Mouse (Mus musculus) lung, adult 2 months (tissue): ENCODE data around the gene Tbc1d15. TPM values are rescaled to one million over a fixed set of nuclear protein-coding genes. Genes with fewer than 3 reads are reported as not detected.
A peak's percentile ranks its signal among the peaks of the same experiment; 100 is the strongest.

Experiments
- DNase-seq: peaks from one replicate; pipeline ENCODE4 v3.0.0; 2022
- H3K4me1 ChIP-seq: fragments of 200-500 bp; 2 replicates; pipeline ENCODE4 v1.6.1; 2011; ENCODE audit warnings: low read length; ENCODE audit not compliant: control insufficient read depth, insufficient read depth
- H3K4me3 ChIP-seq: fragments of 200-500 bp; replicated peaks from 2 replicates; pipeline ENCODE3; 2011; ENCODE audit warnings: low read depth, mild to moderate bottlenecking, control low read depth, low read length; ENCODE audit errors: extremely low read depth
- CTCF ChIP-seq: fragments of 200-500 bp; IDR thresholded peaks from 2 replicates; pipeline ENCODE4 v1.5.1; 2011; ENCODE audit warnings: mild to moderate bottlenecking, low read length, control low read depth; ENCODE audit not compliant: insufficient read depth
- POLR2A ChIP-seq: fragments of 200-500 bp; IDR thresholded peaks from 2 replicates; pipeline ENCODE4 v1.6.1; 2011; ENCODE audit warnings: low read depth, mild to moderate bottlenecking, control low read depth, low read length, borderline replicate concordance; ENCODE audit errors: extremely low read depth
- WGBS: fragments of 180-500 bp; shearing (Covaris S2); methylation state at CpG from one replicate; pipeline ENCODE4 v1.1.7; 2018; 5-methylcytosine and 5-hydroxymethylcytosine counted together
- polyA plus RNA-seq: library from polyadenylated mRNA; depleted of rRNA; stranded (reverse); fragments of >200 nt; gene quantifications from 2 replicates; pipeline ENCODE4 v1.2.3, GENCODE M21; 2012

Tbc1d15 gene
- polyA plus RNA-seq, 1 experiment, result 12.8 TPM

DNA sequence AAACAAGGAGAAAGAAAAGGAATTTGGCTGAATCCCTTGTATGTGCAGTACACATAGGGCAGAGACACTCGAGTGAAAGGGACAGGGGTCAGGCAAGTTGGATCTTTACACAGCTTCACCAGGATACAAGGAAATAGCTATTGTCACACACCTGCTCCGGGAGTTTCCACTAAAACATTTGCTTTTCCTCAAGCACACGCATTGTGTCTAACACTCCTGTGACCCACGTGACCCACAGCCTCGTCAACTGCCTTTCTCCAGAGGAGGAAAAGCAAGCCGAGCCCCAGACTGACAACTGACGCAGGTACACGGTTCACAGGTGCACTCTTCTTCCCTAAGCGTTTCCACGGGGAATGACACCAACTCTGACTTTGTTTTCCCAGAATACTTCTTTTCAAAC is 32.9 kb upstream of the Tbc1d15 start:
- DNase-seq, result no peak
- no peak overlapping the region for H3K4me3 ChIP-seq
- WGBS, result 56% methylated on average over 10 of the region's 10 CpGs
- TF ChIP-seq CTCF (no peak), POLR2A (no peak)
- no peaks in the 10 kb centered on the region for H3K4me1 ChIP-seq

DNA sequence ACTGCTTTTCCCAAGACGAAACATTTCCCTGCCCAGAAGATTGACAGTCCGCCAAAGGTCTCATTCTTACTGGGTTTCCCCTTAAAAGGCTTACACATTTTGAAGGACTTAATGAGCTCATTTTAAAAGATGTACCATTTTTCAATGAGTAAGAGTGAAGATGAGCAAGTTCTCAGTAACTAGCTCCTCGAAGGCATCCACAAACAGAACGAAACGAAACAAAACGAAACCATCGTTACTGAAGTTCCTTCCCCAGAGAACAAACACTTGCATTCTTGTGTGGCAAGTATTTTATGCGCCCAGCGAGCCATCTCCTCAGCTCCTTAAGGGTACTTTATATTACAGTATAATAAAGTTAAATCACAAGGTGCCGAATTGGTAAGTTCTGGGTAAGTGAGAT is 30.1 kb upstream of the Tbc1d15 start:
- Histone ChIP-seq H3K4me3 (no peak overlapping the region), H3K4me1 (no peaks in the 10 kb centered on the region)
- WGBS, result 78% methylated on average over 10 of the region's 10 CpGs
- DNase-seq, result no peak
- TF ChIP-seq POLR2A, result no peak
- TF ChIP-seq CTCF, result no peak

DNA sequence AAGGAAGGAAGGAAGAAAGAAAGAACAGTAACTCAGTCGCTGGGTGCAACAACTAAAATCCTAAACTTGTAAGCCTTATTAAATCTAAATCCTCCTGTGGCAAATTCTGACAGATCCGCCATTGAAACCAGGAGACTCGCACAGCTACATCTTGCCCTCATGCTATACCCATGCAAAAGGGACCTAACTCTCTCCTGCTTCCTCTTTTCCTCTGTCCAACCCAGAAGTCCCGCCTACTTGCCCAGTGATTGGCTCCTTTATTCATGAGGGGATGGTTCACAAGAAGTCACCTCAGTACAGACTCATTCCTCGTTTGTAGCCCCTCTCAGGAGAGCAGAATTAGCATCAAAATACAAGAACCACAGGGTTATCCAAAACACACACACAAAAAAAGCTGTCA is 20.4 kb upstream of the Tbc1d15 start:
- Histone ChIP-seq H3K4me3 (no peak overlapping the region), H3K4me1 (no peaks in the 10 kb centered on the region)
- TF ChIP-seq POLR2A, result no peak
- DNase-seq, result no peak
- WGBS, result 54% methylated on average over 5 of the region's 5 CpGs

DNA sequence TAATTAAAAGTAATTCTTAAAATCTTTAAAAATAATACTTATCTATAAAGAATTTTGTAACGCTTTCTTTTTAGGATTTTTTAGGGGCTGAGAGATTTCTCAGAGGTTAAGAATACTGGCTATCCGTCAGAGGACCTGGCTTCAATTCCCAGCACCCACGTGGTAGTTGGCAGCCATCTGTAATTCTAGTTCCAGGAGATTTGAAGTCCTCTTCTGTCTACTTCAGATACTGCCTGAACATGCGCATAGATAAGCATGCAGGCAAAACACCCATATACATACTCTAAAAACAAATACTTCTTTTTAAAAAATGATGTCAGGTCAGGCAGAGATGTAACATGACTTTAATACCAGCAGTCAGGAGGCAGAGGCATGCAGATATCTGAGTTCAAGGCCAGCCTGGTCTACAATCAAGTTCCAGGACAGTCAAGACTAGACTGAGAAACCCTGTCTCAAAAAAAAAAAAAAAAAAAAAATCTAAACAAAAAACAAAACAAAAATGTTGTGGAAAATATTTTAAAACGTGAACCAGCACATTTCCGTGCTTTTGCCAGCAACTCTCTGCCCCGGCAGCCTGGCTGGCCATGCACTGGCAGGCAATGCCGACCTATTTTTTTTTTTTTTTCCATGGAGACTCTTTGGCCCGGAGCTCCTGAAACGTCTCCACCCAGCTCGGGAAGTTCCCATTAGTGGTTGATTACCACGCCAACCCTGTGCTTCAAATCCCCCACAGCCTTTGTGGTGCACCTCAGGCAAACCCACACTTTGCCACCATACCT is 19.5 kb upstream of the Tbc1d15 start:
- no peak for TF ChIP-seq POLR2A
- no peak for TF ChIP-seq CTCF
- 82% methylated on average over 12 of the region's 12 CpGs for WGBS
- no peak overlapping the region for H3K4me3 ChIP-seq
- no peaks in the 10 kb centered on the region for H3K4me1 ChIP-seq
- DNase-seq, result no peak

DNA sequence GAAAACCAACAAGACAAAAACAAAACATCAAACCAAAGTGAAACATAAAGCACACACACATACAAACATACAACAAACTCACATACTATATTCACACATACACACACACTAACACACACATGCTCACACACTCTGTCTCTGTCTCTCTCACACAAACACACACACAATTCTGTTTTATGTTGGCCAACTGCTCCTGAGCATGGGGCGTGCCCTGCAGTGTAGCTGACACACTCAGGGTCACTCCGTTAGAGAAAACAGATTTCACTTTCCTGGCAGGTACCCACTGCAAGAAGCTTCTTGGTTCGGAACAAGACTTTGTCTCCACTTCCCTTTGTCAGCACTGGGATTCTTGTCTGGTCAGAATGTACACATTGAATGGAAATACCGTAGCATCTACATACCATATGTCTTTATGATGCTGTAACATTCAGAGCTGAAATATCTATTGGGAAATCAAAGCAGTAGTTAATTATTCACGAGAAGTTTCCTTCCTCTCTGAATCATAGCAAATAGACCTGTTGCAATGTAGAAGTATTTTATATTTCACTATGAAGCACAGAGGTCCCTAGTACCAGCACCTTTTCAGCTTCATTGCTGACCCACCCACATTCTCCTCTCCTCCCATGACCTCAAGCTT is 11.8 kb upstream of the Tbc1d15 start:
- TF ChIP-seq POLR2A, result no peak
- TF ChIP-seq CTCF, result no peak
- no peak for DNase-seq
- 53% methylated on average over 5 of the region's 5 CpGs for WGBS
- no peak overlapping the region for H3K4me3 ChIP-seq
- peaks cover 2% of the 10 kb centered on the region; the same call in 1 of the 2 replicates for H3K4me1 ChIP-seq

DNA sequence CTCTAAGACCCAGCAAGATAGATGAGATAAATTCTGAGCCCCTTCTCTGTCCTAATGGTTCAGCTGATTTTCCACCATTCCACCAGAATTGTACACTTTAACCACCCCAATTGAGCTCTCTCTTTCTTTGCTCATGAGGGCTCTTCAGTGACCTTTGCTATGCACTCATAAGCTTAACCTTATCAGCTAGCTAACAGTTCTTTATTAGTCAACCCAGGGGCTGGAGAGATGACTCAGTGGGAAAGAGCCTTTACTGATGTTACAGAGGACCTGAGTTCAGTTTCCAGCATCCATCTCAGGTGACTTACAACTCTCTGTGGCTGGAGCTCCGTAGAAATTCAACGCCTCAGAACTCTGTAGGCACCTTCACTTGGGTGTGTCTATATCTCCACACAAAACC is 11.0 kb upstream of the Tbc1d15 start:
- no peak for TF ChIP-seq CTCF
- no peak for TF ChIP-seq POLR2A
- Histone ChIP-seq H3K4me1 (peaks cover 2% of the 10 kb centered on the region; the same call in 1 of the 2 replicates), H3K4me3 (no peak overlapping the region)
- DNase-seq, result no peak
- 59% methylated on average over 2 of the region's 2 CpGs for whole genome bisulfite sequencing

DNA sequence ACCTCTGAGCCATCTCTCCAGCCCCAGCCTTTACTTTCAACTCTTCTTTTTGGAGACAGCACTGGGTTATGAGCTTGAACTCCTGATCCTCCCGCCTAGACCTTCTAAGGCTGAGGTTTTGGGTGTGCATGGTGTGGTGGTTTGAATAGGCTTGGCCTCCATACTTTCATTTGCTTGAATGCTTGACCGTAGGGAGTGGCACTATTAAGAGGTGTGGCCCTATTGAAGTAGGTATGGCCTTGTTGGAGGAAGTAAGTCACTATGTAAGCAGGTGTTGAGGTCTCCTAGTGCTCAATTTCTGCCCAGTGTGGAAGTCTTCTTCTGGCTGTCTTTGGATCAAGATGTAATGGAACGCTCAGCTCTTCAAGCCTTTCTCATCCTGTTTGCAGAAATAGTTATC is 10.2 kb upstream of the Tbc1d15 start:
- DNase-seq, result no peak
- 75% methylated on average over 3 of the region's 3 CpGs for WGBS
- no peak for TF ChIP-seq CTCF
- TF ChIP-seq POLR2A, result no peak
- Histone ChIP-seq H3K4me3 (no peak overlapping the region), H3K4me1 (peaks cover 2% of the 10 kb centered on the region; the same call in 1 of the 2 replicates)

DNA sequence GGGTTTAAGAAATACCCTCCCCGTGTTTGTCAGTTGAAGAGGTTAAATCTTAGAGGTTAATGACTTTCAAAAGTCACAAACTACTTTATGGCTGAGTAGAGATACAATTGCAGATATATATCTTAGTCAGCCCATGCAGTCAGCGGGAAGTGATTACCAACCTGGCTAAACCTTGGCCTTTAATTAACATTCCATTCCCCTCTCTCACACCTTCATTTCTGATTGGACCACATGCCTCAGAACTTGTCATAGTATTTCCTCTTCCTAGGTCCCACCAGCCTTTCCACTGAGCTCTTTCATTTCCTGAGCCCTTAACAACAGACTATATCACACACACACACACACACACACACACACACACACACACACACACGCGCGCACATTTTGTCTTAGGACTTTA is 4.9 kb upstream of the Tbc1d15 start:
- 74% methylated on average over 5 of the region's 5 CpGs for WGBS
- Histone ChIP-seq H3K4me1 (peaks cover 3% of the 10 kb centered on the region; the same call in 1 of the 2 replicates), H3K4me3 (no peak overlapping the region)
- TF ChIP-seq CTCF (no peak), POLR2A (no peak)
- no peak for DNase-seq

DNA sequence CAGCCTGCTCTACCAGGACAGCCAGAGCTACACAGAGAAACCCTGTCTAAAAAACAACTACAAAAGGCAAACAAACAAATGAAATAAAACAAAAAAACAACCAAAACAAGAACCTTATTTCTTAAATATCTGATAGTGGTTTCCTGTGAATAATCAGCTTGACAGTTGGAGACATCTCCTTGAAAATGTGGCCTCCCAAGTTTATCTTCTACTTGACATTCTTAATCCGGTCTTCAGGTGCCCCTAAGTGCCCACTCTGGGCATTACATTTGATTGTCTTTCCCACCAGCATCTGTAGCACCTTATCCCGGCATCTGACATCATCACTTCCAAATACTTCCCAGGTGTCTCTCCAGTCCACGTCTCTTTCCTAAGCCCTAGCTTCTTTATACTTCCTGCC is 2.3 kb upstream of the Tbc1d15 start:
- Histone ChIP-seq H3K4me3 (no peak overlapping the region), H3K4me1 (peaks cover 3% of the 10 kb centered on the region; the same call in 1 of the 2 replicates)
- 62% methylated on average over 3 of the region's 3 CpGs for WGBS
- no peak for DNase-seq
- TF ChIP-seq POLR2A (no peak), CTCF (no peak)

DNA sequence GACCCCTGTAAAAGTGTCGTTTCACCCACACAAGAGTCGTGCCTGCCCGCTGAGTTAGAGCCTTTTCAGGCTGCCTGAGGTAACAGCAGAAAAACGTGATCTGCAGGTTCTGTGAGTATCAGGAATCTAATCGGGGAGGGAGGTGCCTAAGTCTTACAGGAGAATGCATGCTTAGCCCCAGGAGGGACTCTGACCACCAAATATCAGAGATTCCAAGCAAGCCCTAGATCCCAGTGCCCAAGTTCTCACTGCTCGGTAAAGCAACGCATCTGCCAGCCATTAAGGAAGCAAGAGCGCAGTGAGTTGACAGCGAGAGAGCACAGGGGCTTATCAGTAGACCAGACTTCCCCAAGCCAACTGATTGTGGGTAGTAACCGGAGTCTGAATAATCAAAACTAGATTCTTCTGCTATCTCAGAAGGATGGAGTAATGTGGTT is 1.1 kb upstream of the Tbc1d15 start:
- Histone ChIP-seq H3K4me1 (peaks cover 3% of the 10 kb centered on the region; the same call in 1 of the 2 replicates), H3K4me3 (peak overlapping the region; percentile 51)
- WGBS, result 3% methylated on average over 10 of the region's 10 CpGs
- no peak for TF ChIP-seq CTCF
- TF ChIP-seq POLR2A, result peak; percentile 34; the same call in 1 of the 2 replicates
- DNase-seq, result peak; percentile 47
